Mouse (Mus musculus): ENCODE results near the gene Fgfr2.
A peak's percentile ranks its signal among the peaks of the same experiment; 100 is the strongest.

DNA sequence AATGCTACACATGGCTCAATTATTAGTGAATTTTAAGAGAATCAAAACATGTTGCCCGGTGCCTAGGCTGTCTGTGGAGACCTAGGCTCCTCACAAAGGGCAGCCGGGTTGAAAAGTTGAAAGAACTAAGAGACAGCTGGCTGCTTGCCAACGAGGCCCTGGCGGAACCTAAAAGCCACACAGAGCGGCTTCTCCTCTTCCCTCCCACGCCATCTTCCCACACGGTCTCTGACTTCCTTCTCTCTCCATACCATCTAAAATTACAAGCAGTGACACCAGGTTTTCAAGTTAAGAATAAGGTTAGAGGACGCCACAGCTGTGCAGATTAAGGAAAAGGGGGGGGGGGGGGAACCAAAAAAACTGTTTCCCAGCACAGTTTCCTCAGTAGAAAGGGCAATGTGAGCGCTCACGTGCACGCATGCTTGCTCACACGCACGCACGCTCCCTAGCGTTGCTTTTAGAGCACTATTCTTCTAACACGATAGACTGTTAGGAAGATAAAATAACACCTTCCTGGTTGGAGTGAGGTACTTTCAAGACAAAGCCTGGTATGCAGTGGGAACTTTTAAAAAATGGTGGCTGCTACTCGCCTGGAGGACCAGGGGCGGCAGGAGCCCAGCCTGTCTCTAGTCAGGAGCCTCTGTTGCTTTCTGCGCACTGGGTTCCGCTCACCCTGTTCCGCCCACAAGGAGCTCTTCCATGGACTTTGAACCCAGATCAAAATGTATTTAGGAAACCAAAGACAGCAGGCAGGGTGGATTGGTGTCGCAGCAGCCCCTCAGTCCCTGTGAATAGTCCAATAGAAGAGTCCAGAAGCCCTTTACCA is 2491.4 kb downstream of the Fgfr2 start:
- TF ChIP-seq CTCF (IDR thresholded peaks at IDR 0.05; ENCODE audit: borderline replicate concordance, insufficient read depth, low read length) (0 out of 2 replicates have a peak, but pooled peaks have one; percentile 3), POLR2A (IDR thresholded peaks at IDR 0.05; ENCODE audit: low read depth, low read length) (no peak)
